Mouse (Mus musculus): ENCODE data around the gene Rpl13. TPM values are rescaled to one million over a fixed set of nuclear protein-coding genes. Genes with fewer than 3 reads are reported as not detected.
A peak's percentile ranks its signal among the peaks of the same experiment; 100 is the strongest.
"Not testable (repeated sequence)": the region's sequence is repeated elsewhere in the genome, so short reads cannot be mapped to it uniquely, and the experiment has no call there.

The Rpl13 gene
- polyA plus RNA-seq, 1 experiment from 2014 or later: 865 TPM

DNA sequence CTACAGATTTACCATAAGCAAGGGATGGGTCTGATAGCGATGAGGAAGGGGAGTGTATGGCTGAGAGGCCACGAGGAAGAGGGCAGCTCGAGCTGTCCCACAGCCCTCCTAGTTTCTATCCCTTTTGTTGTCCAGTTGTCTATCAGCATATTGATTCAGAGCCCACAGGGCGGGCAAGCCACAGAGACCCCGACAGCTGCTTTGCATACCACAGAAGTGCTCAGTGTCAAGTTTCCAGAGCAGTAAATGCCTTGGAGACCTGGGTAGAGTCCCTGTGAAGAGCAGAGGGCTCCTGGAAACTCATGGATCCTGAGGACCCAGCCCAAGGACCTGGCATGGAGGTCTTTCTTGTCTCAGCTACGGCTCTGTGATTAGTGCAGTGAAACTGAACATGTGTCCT is 19.2 kb upstream of the Rpl13 start:
- Histone ChIP-seq H3K4me3 (replicated peaks; ENCODE audit: low read length) (no peak overlapping the region), H3K9ac (no peak overlapping the region), H3K27ac (no peak overlapping the region; the same call in 1 of the 2 replicates), H3K9me3 (ENCODE audit: control insufficient read depth, low read length) (no peaks in the 10 kb centered on the region), H3K36me3 (replicated peaks; ENCODE audit: control insufficient read depth, insufficient read depth) (peaks cover 96% of the 10 kb centered on the region), H3K4me1 (replicated peaks; ENCODE audit: control insufficient read depth, insufficient read depth, low read length) (no peaks in the 10 kb centered on the region), H3K27me3 (ENCODE audit: control insufficient read depth, insufficient read depth, low read length) (no peaks in the 10 kb centered on the region), H3K4me2 (replicated peaks) (no peak overlapping the region)
- DNase-seq (ENCODE audit: low spot score) (no peak), ATAC-seq (ENCODE audit: low FRiP score) (no peak)
- 79% methylated on average over 6 of the region's 6 CpGs for WGBS

- DNase-seq (ENCODE audit: low spot score): no peak
- H3K27me3 ChIP-seq (ENCODE audit: control insufficient read depth, insufficient read depth, low read length): no peaks in the 10 kb centered on the region
- H3K9ac ChIP-seq: no peak overlapping the region
- no peaks in the 10 kb centered on the region for H3K9me3 ChIP-seq (ENCODE audit: control insufficient read depth, low read length)
- no peak overlapping the region for H3K27ac ChIP-seq
- peaks cover 96% of the 10 kb centered on the region for H3K36me3 ChIP-seq (replicated peaks; ENCODE audit: control insufficient read depth, insufficient read depth)
- 93% methylated on average over 12 of the region's 12 CpGs for WGBS
- no peak overlapping the region for H3K4me2 ChIP-seq (replicated peaks)
- H3K4me3 ChIP-seq (replicated peaks; ENCODE audit: low read length): no peak overlapping the region
- H3K4me1 ChIP-seq (replicated peaks; ENCODE audit: control insufficient read depth, insufficient read depth, low read length): no peaks in the 10 kb centered on the region
- ATAC-seq (ENCODE audit: low FRiP score): no peak
These were observed 18.5 kb upstream of the Rpl13 start for GRCm38 (mm10) chr8:123083610-123084009.

DNA sequence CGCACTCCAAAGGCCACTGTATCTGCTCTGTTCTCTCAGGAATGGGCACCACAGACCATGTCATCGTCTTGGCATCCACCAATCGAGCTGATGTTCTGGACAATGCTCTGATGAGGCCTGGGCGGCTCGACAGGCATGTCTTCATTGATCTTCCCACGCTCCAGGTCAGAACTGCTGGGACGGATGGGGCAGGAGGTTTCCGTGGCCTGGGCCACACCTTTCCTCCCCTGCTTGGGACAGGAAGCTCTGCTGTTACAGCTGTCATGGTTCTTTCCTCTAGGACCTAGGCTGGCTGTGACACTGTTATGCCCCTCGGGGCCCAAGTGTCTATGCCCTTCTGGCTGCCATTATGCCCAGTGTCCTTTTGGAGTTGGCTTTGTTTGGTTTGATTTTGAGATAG is 14.9 kb upstream of the Rpl13 start:
- 90% methylated on average over 9 of the region's 9 CpGs for WGBS
- Histone ChIP-seq H3K9me3 (ENCODE audit: control insufficient read depth, low read length) (no peaks in the 10 kb centered on the region), H3K27ac (no peak overlapping the region), H3K4me1 (replicated peaks; ENCODE audit: control insufficient read depth, insufficient read depth, low read length) (no peaks in the 10 kb centered on the region), H3K27me3 (ENCODE audit: control insufficient read depth, insufficient read depth, low read length) (no peaks in the 10 kb centered on the region), H3K36me3 (replicated peaks; ENCODE audit: control insufficient read depth, insufficient read depth) (peaks cover 97% of the 10 kb centered on the region), H3K4me2 (replicated peaks) (no peak overlapping the region), H3K4me3 (replicated peaks; ENCODE audit: low read length) (no peak overlapping the region), H3K9ac (no peak overlapping the region)
- no peak for DNase-seq (ENCODE audit: low spot score)
- ATAC-seq (ENCODE audit: low FRiP score): no peak

DNA sequence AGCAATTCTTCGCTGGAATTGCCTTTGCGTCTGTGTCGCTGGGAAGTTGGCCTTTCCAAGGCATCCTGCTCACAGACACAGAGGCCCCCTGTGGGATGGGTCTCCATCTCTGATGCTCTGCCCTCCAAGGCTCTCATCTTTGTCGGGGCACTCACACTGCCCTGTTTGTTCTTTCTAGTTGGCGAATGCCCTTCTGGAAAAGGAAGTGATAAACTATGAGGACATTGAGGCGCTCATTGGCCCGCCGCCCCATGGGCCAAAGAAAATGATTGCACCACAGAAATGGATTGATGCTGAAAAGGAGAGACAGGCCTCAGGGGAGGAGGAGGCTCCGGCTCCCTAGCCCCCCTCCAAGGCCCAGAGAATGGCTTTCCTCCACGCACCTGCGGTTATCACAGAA is 4.9 kb upstream of the Rpl13 start:
- WGBS: 89% methylated on average over 11 of the region's 11 CpGs

DNA sequence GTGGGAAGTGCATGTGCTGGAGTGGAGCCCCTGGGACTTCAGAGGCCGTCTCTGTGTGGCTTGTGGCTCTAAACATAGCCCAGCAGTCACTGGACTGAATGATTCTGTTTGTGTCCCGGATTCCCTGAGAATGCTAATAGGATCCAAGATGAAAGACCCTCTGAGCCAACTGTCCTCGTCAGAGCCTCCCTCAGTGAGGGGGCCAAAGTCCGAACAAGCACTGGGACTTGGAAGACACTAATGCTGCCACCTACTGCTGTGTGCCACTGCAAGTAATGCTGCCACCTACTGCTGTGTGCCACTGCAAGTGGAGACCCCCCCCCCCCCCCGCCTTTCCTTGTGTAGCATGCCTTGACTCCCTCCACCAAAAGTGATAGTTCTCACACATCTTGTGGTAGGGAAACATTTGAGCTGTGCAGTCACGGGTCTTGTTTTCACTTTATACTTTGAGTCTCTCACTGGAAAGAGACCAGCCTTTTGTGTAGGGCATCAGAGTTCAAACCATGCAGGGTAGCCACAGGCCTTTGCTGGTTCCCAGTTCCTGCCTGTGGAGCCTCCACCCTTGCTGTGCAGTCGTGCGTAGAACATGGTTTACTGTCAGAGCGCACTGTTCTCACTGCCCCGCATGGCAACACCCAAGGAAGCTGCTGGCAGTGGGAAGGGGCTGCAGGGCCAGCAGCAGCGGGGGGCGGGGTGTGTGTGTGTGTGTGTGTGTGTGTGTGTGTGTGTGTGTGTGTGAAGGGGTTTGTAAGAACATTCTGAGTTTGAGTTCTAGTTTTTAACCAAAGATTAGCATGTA is 4.2 kb upstream of the Rpl13 start:
- no peak overlapping the region for H3K4me2 ChIP-seq (replicated peaks)
- 73% methylated on average over 12 of the region's 12 CpGs for WGBS
- ATAC-seq (ENCODE audit: low FRiP score) (no peak), DNase-seq (ENCODE audit: low spot score) (no peak)
- no peaks in the 10 kb centered on the region for H3K9me3 ChIP-seq (ENCODE audit: control insufficient read depth, low read length)
- H3K27ac ChIP-seq: 0 out of 2 replicates have a peak overlapping the region, but pooled peaks have one; percentile 43
- H3K9ac ChIP-seq: no peak overlapping the region
- no peaks in the 10 kb centered on the region for H3K27me3 ChIP-seq (ENCODE audit: control insufficient read depth, insufficient read depth, low read length)
- H3K36me3 ChIP-seq (replicated peaks; ENCODE audit: control insufficient read depth, insufficient read depth): peaks cover 48% of the 10 kb centered on the region
- no peak overlapping the region for H3K4me3 ChIP-seq (replicated peaks; ENCODE audit: low read length)
- H3K4me1 ChIP-seq (replicated peaks; ENCODE audit: control insufficient read depth, insufficient read depth, low read length): no peaks in the 10 kb centered on the region; the same call in 1 of the 2 replicates

More for the DNA sequence above, 4.9 kb upstream of the Rpl13 start:
- peak overlapping the region; percentile 43; the same call in 1 of the 2 replicates for H3K27ac ChIP-seq
- no peak overlapping the region for H3K9ac ChIP-seq
- H3K4me1 ChIP-seq (replicated peaks; ENCODE audit: control insufficient read depth, insufficient read depth, low read length): no peaks in the 10 kb centered on the region; the same call in 1 of the 2 replicates
- H3K27me3 ChIP-seq (ENCODE audit: control insufficient read depth, insufficient read depth, low read length): no peaks in the 10 kb centered on the region
- no peak overlapping the region for H3K4me3 ChIP-seq (replicated peaks; ENCODE audit: low read length)
- no peak for ATAC-seq (ENCODE audit: low FRiP score)
- peaks cover 53% of the 10 kb centered on the region for H3K36me3 ChIP-seq (replicated peaks; ENCODE audit: control insufficient read depth, insufficient read depth)
- H3K4me2 ChIP-seq (replicated peaks): no peak overlapping the region
- no peaks in the 10 kb centered on the region for H3K9me3 ChIP-seq (ENCODE audit: control insufficient read depth, low read length)
- DNase-seq (ENCODE audit: low spot score): no peak

DNA sequence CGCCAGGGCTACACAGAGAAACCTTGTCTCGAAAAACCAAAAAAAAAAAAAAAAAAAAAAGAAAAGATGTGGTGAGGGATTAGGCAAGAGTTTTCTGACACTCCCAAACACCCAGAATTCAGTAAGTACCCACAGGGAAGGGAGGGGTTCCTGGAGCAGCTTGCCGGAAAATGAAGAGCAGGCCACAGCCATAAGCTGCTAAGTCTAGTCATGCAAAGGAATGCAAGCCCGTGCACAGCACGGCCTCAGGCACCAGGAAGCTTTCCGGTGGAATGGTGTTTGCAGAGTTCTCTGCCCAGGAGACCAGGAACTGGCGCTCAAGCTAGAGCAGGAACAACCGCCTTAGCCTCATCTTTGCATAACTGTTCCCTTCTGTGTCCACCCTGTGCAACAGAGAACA is 1.9 kb upstream of the Rpl13 start:
- peaks cover 10% of the 10 kb centered on the region for H3K4me1 ChIP-seq (replicated peaks; ENCODE audit: control insufficient read depth, insufficient read depth, low read length)
- H3K27ac ChIP-seq: no peak overlapping the region
- no peaks in the 10 kb centered on the region for H3K27me3 ChIP-seq (ENCODE audit: control insufficient read depth, insufficient read depth, low read length)
- peaks cover 48% of the 10 kb centered on the region for H3K36me3 ChIP-seq (replicated peaks; ENCODE audit: control insufficient read depth, insufficient read depth)
- no peak overlapping the region for H3K4me2 ChIP-seq (replicated peaks)
- no peak overlapping the region for H3K4me3 ChIP-seq (replicated peaks; ENCODE audit: low read length)
- H3K9ac ChIP-seq: no peak overlapping the region
- H3K9me3 ChIP-seq (ENCODE audit: control insufficient read depth, low read length): no peaks in the 10 kb centered on the region
- ATAC-seq (ENCODE audit: low FRiP score) (no peak), DNase-seq (ENCODE audit: low spot score) (no peak)
- 68% methylated on average over 8 of the region's 8 CpGs for WGBS

DNA sequence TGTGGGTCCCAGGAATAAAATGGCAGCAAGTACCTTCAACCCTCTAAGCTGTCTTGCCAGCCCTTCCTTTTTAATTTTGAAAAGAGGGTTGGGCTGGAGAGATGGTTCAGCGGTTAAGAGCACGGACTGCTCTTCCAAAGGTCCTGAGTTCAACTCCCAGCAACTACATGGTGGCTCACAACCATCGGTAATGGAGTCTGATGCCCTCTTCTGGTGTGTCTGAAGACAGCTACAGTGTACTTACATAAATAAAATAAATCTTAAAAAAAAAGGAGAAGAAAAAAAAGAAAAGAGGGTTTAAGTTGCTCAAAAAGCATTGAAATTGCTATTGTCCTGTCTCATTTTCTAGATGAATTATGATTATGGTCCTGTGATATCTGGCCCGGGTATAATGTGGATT is 906 bp upstream of the Rpl13 start:
- Histone ChIP-seq H3K9ac (peak overlapping the region; percentile 97; the same call in 1 of the 2 replicates), H3K27me3 (ENCODE audit: control insufficient read depth, insufficient read depth, low read length) (no peaks in the 10 kb centered on the region), H3K27ac (no peak overlapping the region), H3K4me1 (replicated peaks; ENCODE audit: control insufficient read depth, insufficient read depth, low read length) (peaks cover 10% of the 10 kb centered on the region), H3K36me3 (replicated peaks; ENCODE audit: control insufficient read depth, insufficient read depth) (peaks cover 49% of the 10 kb centered on the region), H3K9me3 (ENCODE audit: control insufficient read depth, low read length) (no peaks in the 10 kb centered on the region), H3K4me2 (replicated peaks) (peak overlapping the region; percentile 78; the same call in 1 of the 2 replicates), H3K4me3 (replicated peaks; ENCODE audit: low read length) (no peak overlapping the region)
- ATAC-seq (ENCODE audit: low FRiP score) (no peak), DNase-seq (ENCODE audit: low spot score) (no peak)
- WGBS: 76% methylated on average over 4 of the region's 4 CpGs

- not testable (repeated sequence) for ATAC-seq (ENCODE audit: low FRiP score); H3K4me1 ChIP-seq (replicated peaks; ENCODE audit: control insufficient read depth, insufficient read depth, low read length); DNase-seq (ENCODE audit: low spot score); H3K9me3 ChIP-seq (ENCODE audit: control insufficient read depth, low read length); H3K27me3 ChIP-seq (ENCODE audit: control insufficient read depth, insufficient read depth, low read length)
- Histone ChIP-seq H3K36me3 (replicated peaks; ENCODE audit: control insufficient read depth, insufficient read depth) (peaks cover 38% of the 10 kb centered on the region), H3K4me3 (replicated peaks; ENCODE audit: low read length) (peak overlapping the region; percentile 91), H3K4me2 (replicated peaks) (peak overlapping the region; percentile 89), H3K27ac (peak overlapping the region; percentile 96), H3K9ac (peak overlapping the region; percentile 97)
- WGBS: 1% methylated on average over 22 of the region's 26 CpGs
These were observed 705 bp downstream of the Rpl13 start for GRCm38 (mm10) chr8:123102855-123103254.

DNA sequence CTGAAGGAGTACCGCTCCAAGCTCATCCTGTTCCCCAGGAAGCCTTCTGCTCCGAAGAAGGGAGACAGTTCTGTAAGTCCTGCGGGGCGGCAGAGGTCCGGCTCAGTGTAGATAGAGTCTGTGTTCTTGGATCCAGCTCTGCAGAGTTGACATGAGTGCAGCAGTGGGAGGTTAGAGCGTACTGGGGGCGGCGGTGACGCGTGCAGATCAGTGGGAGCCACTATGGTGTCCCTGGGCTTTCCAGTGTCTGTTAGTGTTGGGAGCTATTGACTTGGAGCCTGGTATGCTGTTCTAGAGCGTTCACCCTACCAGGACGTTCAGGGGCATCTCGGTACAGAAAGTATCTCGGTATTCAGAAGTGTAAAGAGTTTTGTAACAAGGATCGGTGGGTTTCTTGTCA is 1.1 kb downstream of the Rpl13 start:
- Histone ChIP-seq H3K27me3 (ENCODE audit: control insufficient read depth, insufficient read depth, low read length) (no peaks in the 10 kb centered on the region), H3K4me3 (replicated peaks; ENCODE audit: low read length) (peak overlapping the region; percentile 91), H3K27ac (peak overlapping the region; percentile 96; the same call in 1 of the 2 replicates), H3K4me2 (replicated peaks) (peak overlapping the region; percentile 89), H3K9ac (peak overlapping the region; percentile 97), H3K36me3 (replicated peaks; ENCODE audit: control insufficient read depth, insufficient read depth) (peaks cover 33% of the 10 kb centered on the region), H3K9me3 (ENCODE audit: control insufficient read depth, low read length) (no peaks in the 10 kb centered on the region), H3K4me1 (replicated peaks; ENCODE audit: control insufficient read depth, insufficient read depth, low read length) (peaks cover 10% of the 10 kb centered on the region)
- ATAC-seq (ENCODE audit: low FRiP score) (no peak), DNase-seq (ENCODE audit: low spot score) (no peak)
- 24% methylated on average over 14 of the region's 15 CpGs for WGBS

All from hindbrain, embryonic 14.5 days (tissue).